10 mouse cellular contexts compared by ENCODE assay signal in the genomic region with DNA sequence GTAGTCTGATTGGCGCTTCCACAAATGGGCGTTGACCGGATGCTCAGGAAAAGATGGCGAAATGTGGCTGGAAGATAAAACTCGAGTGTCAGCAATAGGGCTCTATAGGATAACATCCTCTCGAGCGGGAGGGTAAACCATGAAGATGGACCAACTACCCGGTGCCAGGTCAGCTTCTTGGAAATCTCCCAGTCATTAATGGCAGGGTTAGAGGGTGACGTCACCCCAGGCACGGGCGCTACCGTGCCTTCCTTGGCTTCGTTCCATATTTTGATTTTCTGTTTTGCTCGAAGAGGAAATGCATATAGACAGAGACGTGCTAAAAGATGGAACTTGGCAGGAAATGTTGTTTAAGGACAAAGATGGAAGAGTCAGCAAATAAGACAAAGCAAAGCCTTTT.
DNase-seq lines count a peak whose midpoint lies in the region; ATAC-seq and TF ChIP-seq lines count a peak whose summit lies in the region.
"Had no signal": no experiment of that assay in that cellular context is flagged by ENCODE, and none has a peak within 500 bp of the region (broad histone marks: within the 10 kb centered on the region; RNA-seq: fewer than 3 reads in every experiment).

No protein-coding gene starts in this region.

- H3K36me3 ChIP-seq in kidney, postnatal 0 days (ENCODE audit: insufficient read depth, low read length) = 0 out of 2 replicates have a peak, but pooled peaks cover 7% of the 10 kb centered on the region
- no peaks in the 10 kb centered on the region for H3K36me3 ChIP-seq in kidney, embryonic 16.5 days (ENCODE audit: insufficient read depth, low read length)
- H3K36me3 ChIP-seq in testis, adult 2 months (ENCODE audit: control insufficient read depth, insufficient read depth, low read length) = no peaks in the 10 kb centered on the region
- H3K36me3 ChIP-seq in embryonic facial prominence, embryonic 15.5 days = 0 out of 2 replicates have a peak, but pooled peaks cover under 1% of the 10 kb centered on the region
- H3K36me3 ChIP-seq: midbrain, embryonic 12.5 days had no signal

- ATAC-seq in kidney, postnatal 0 days (replicated peaks; ENCODE audit: low FRiP score, low read depth) = no peak
- no peak for ATAC-seq in kidney, embryonic 16.5 days (ENCODE audit: low FRiP score, low TSS enrichment)
- ATAC-seq in embryonic facial prominence, embryonic 15.5 days (ENCODE audit: insufficient number of reproducible peaks, low FRiP score, low TSS enrichment, low read depth) = no peak

- H3K27me3 ChIP-seq in kidney, postnatal 0 days (ENCODE audit: insufficient read depth, low read length) = no peaks in the 10 kb centered on the region
- no peaks in the 10 kb centered on the region for H3K27me3 ChIP-seq in kidney, embryonic 16.5 days (ENCODE audit: insufficient read depth, low read length)
- H3K27me3 ChIP-seq in testis, adult 2 months (ENCODE audit: control insufficient read depth, insufficient read depth, low read length) = no peaks in the 10 kb centered on the region
- no peaks in the 10 kb centered on the region for H3K27me3 ChIP-seq in embryonic facial prominence, embryonic 15.5 days
- H3K27me3 ChIP-seq: midbrain, embryonic 12.5 days had no signal

- H3K9me3 ChIP-seq in kidney, postnatal 0 days (replicated peaks; ENCODE audit: low read length) = no peaks in the 10 kb centered on the region
- H3K9me3 ChIP-seq in kidney, embryonic 16.5 days (ENCODE audit: low read length) = no peaks in the 10 kb centered on the region
- H3K9me3 ChIP-seq in embryonic facial prominence, embryonic 15.5 days (replicated peaks) = no peaks in the 10 kb centered on the region
- H3K9me3 ChIP-seq: midbrain, embryonic 12.5 days had no signal

- TF ChIP-seq CTCF in kidney, postnatal 0 days (IDR thresholded peaks at IDR 0.05; ENCODE audit: low read depth) = no peak
- no peak for TF ChIP-seq CTCF in testis, adult 2 months (IDR thresholded peaks at IDR 0.05; ENCODE audit: control insufficient read depth, insufficient read depth, insufficient replicate concordance, low read depth, low read length)

- no peak overlapping the region for H3K9ac ChIP-seq in kidney, postnatal 0 days (ENCODE audit: low read depth, low read length)
- H3K9ac ChIP-seq in kidney, embryonic 16.5 days (replicated peaks; ENCODE audit: low read length) = no peak overlapping the region
- H3K9ac ChIP-seq in embryonic facial prominence, embryonic 15.5 days = no peak overlapping the region
- H3K9ac ChIP-seq: midbrain, embryonic 12.5 days had no signal

- no peak for DNase-seq in kidney, postnatal 0 days (ENCODE audit: low spot score)
- DNase-seq in testis, postnatal 14 days (ENCODE audit: low spot score) = no peak
- DNase-seq in telencephalon, adult 2 months (ENCODE audit: low read depth, low spot score) = peak; percentile 2
- no peak for DNase-seq in thymus, postnatal 10 days (ENCODE audit: low spot score in 2 of 2)
- no peak for DNase-seq in gastrocnemius, postnatal 14 days
- DNase-seq: thymus, postnatal 36 days had no signal

- no peak for TF ChIP-seq POLR2A in testis, adult 2 months (IDR thresholded peaks at IDR 0.05; ENCODE audit: control insufficient read depth, low read depth, low read length)

- H3K27ac ChIP-seq in kidney, postnatal 0 days = no peak overlapping the region
- no peak overlapping the region for H3K27ac ChIP-seq in kidney, embryonic 16.5 days (ENCODE audit: low read length)
- H3K27ac ChIP-seq in testis, adult 2 months (ENCODE audit: control insufficient read depth, insufficient read depth, low read depth, low read length) = no peak overlapping the region
- peak overlapping the region; percentile 39; the same call in 1 of the 2 replicates for H3K27ac ChIP-seq in embryonic facial prominence, embryonic 15.5 days (replicated peaks)
- H3K27ac ChIP-seq: midbrain, embryonic 12.5 days had no signal

- peak overlapping the region; percentile 7; the same call in 1 of the 2 replicates for H3K4me2 ChIP-seq in kidney, postnatal 0 days (ENCODE audit: low read length)
- no peak overlapping the region for H3K4me2 ChIP-seq in kidney, embryonic 16.5 days (replicated peaks; ENCODE audit: low read depth, low read length)
- no peak overlapping the region for H3K4me2 ChIP-seq in embryonic facial prominence, embryonic 15.5 days (replicated peaks)
- H3K4me2 ChIP-seq: midbrain, embryonic 12.5 days had no signal

- no peak overlapping the region for H3K4me3 ChIP-seq in kidney, postnatal 0 days (replicated peaks; ENCODE audit: low read depth, low read length)
- no peak overlapping the region for H3K4me3 ChIP-seq in kidney, embryonic 16.5 days (ENCODE audit: low read length)
- H3K4me3 ChIP-seq in testis, adult 2 months (ENCODE audit: control insufficient read depth, low read depth, low read length) = peak overlapping the region; percentile 60
- H3K4me3 ChIP-seq in embryonic facial prominence, embryonic 15.5 days (replicated peaks) = no peak overlapping the region
- H3K4me3 ChIP-seq: midbrain, embryonic 12.5 days had no signal

- intact Hi-C loops in gastrocnemius, postnatal 14 days (cut with DNase I; ENCODE audit: low total_unique reads) = no loop called here

- no peaks in the 10 kb centered on the region for H3K4me1 ChIP-seq in kidney, postnatal 0 days (replicated peaks; ENCODE audit: insufficient read depth, low read length)
- no peaks in the 10 kb centered on the region for H3K4me1 ChIP-seq in kidney, embryonic 16.5 days (ENCODE audit: insufficient read depth, low read length)
- 0 out of 2 replicates have a peak, but pooled peaks cover 2% of the 10 kb centered on the region for H3K4me1 ChIP-seq in testis, adult 2 months (ENCODE audit: control insufficient read depth, insufficient read depth, low read length)
- 0 out of 2 replicates have a peak, but pooled peaks cover 2% of the 10 kb centered on the region for H3K4me1 ChIP-seq in embryonic facial prominence, embryonic 15.5 days
- H3K4me1 ChIP-seq: midbrain, embryonic 12.5 days had no signal

- 78% methylated on average over 15 of the region's 15 CpGs for WGBS in kidney, postnatal 0 days
- 84% methylated on average over 15 of the region's 15 CpGs for WGBS in kidney, embryonic 16.5 days
- WGBS in embryonic facial prominence, embryonic 15.5 days = 60% methylated on average over 15 of the region's 15 CpGs
